Mouse (Mus musculus): ENCODE results near the gene Gm7324. TPM values are rescaled to one million over a fixed set of nuclear protein-coding genes. Genes with fewer than 3 reads are reported as not detected.

Gene Gm7324
- polyA plus RNA-seq (2017; shearing (Covaris generic)), result 1.4 TPM

DNA sequence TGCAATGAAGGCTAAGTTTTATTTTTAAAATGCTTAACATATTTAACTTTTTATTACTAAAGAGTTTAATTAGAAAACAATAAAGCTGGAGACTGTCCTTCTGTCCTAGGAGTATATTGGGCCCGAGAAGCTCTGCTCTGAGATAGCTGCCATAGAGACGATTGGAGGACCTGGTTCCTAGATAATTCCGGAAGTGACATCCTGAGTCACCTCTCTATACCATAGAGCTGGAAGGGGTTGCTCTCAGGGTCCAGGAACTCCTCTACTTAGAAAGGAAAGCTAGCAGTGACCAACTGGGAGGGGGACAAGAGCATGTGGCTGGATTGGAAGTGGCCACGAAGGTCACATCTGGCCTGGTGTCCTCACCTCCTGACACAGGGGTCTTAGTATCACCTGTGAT is at the start of gene Gm7324:
Gene Gm7324 (plus strand): TSS at position 208 of the 400 bp plus-strand sequence.

GRCm38 (mm10) chr14:43677099-43677498 is 20.5 kb upstream of the Gm7324 start, which contains the start of gene Gm8165:
Gene Gm8165, minus strand, starts transcription at chr14:43677199.

GRCm38 (mm10) chr14:43727385-43727784 is 29.8 kb downstream of the Gm7324 start, which contains the start of gene Gm16506:
Gene Gm16506, minus strand, starts transcription at chr14:43727485.

GRCm38 (mm10) chr14:43747566-43747965 is 49.9 kb downstream of the Gm7324 start, which contains the start of gene Gm6526:
Gene Gm6526, plus strand, starts transcription at chr14:43747866.

Other genes with a start within 250 kb of the Gm7324 start
- not detected for gene Gm5799, start 154.3 kb upstream of the Gm7324 start, polyA plus RNA-seq (2017; shearing (Covaris generic))
- not detected for gene Gm17654, start 118.7 kb upstream of the Gm7324 start, polyA plus RNA-seq (2017; shearing (Covaris generic))
- gene Gm10375, start 89.8 kb upstream of the Gm7324 start, polyA plus RNA-seq (2017; shearing (Covaris generic)), result not detected
- gene Gm8165, start 20.6 kb upstream of the Gm7324 start, polyA plus RNA-seq (2017; shearing (Covaris generic)), result not detected
- gene Gm16506, start 29.7 kb downstream of the Gm7324 start, polyA plus RNA-seq (2017; shearing (Covaris generic)), result not detected
- gene Gm6526, start 50.0 kb downstream of the Gm7324 start, polyA plus RNA-seq (2017; shearing (Covaris generic)), result not detected
- not detected for gene Gm8180, start 86.9 kb downstream of the Gm7324 start, polyA plus RNA-seq (2017; shearing (Covaris generic))
- not detected for gene Ear1, start 177.7 kb downstream of the Gm7324 start, polyA plus RNA-seq (2017; shearing (Covaris generic))
- gene Ear10, start 225.7 kb downstream of the Gm7324 start, polyA plus RNA-seq (2017; shearing (Covaris generic)), result not detected
- 0.17 TPM for gene Gm8113, start 227.6 kb downstream of the Gm7324 start, polyA plus RNA-seq (2017; shearing (Covaris generic))